Mouse (Mus musculus) bone marrow, adult 2 months (tissue): ENCODE results near the gene Arhgef10l.

Experiments
- CTCF ChIP-seq: fragments of 200-500 bp; IDR thresholded peaks from 2 replicates; pipeline ENCODE4 v1.5.1; 2011; ENCODE audit warnings: low read length, control low read depth; ENCODE audit not compliant: control insufficient read depth, insufficient read depth
- POLR2A ChIP-seq: fragments of 200-500 bp; IDR thresholded peaks from 2 replicates; pipeline ENCODE4 v1.6.1; 2011; ENCODE audit warnings: low read depth, mild to moderate bottlenecking, control low read depth, low read length, borderline replicate concordance; ENCODE audit not compliant: control insufficient read depth

GRCm38 (mm10) chr4:140616196-140616595 is 49.6 kb downstream of the Arhgef10l start:
- TF ChIP-seq POLR2A: no peak
- no peak for TF ChIP-seq CTCF
